8 mouse cellular contexts compared by ENCODE assay signal in genomic region chr5:135494183-135494910, GRCm38 (mm10). TPM values are rescaled to one million over a fixed set of nuclear protein-coding genes. Genes with fewer than 3 reads are reported as not detected.
DNase-seq lines count a peak whose midpoint lies in the region; ATAC-seq and TF ChIP-seq lines count a peak whose summit lies in the region.

No protein-coding gene starts in this region.

- 77% methylated on average over 13 of the region's 13 CpGs for whole genome bisulfite sequencing in liver, adult 2 months
- 85% methylated on average over 13 of the region's 13 CpGs for WGBS in limb, embryonic 14.5 days

- DNase-seq in adrenal gland, postnatal 10 days = peak; percentile 57
- no peak for DNase-seq in adrenal gland, adult 8-10 months
- DNase-seq in liver, adult 2 months (ENCODE audit: extremely low read depth, low read depth, low spot score) = peak; percentile 10
- no peak for DNase-seq in liver
- DNase-seq in embryo, embryonic 9.5 days (ENCODE audit: extremely low spot score) = peak; percentile 32
- DNase-seq in limb, embryonic 14.5 days (ENCODE audit: low spot score) = peak; percentile 47
- DNase-seq in urinary bladder, postnatal 25 days (ENCODE audit: low spot score) = no peak
- no peak for DNase-seq in urinary bladder, adult 2 months (ENCODE audit: low spot score)

- TF ChIP-seq CTCF in liver, adult 2 months (IDR thresholded peaks at IDR 0.05; ENCODE audit: low read depth, low read length) = peak; percentile 78

- H3K9me3 ChIP-seq in limb, embryonic 14.5 days (ENCODE audit: control insufficient read depth, low read length) = no peaks in the 10 kb centered on the region

- H3K27me3 ChIP-seq in liver, adult 2 months (ENCODE audit: control insufficient read depth, insufficient read depth, low read length) = no peaks in the 10 kb centered on the region
- H3K27me3 ChIP-seq in limb, embryonic 14.5 days (ENCODE audit: control insufficient read depth, insufficient read depth, low read length) = no peaks in the 10 kb centered on the region

- no peaks in the 10 kb centered on the region for H3K79me2 ChIP-seq in liver, adult 2 months (ENCODE audit: control insufficient read depth, insufficient read depth, low read length)

- ATAC-seq in limb, embryonic 14.5 days (ENCODE audit: low FRiP score, low read depth) = peak; percentile 49; the same call in 1 of the 2 replicates

- H3K4me1 ChIP-seq in liver, adult 2 months (ENCODE audit: control insufficient read depth, insufficient read depth, low read length) = no peaks in the 10 kb centered on the region; the same call in 1 of the 2 replicates
- peaks cover 5% of the 10 kb centered on the region; the same call in 1 of the 2 replicates for H3K4me1 ChIP-seq in limb, embryonic 14.5 days (ENCODE audit: control insufficient read depth, insufficient read depth, low read length)

- no peak overlapping the region for H3K4me2 ChIP-seq in limb, embryonic 14.5 days (replicated peaks; ENCODE audit: low read depth, low read length, severe bottlenecking)

- H3K27ac ChIP-seq in liver, adult 2 months (replicated peaks; ENCODE audit: insufficient read depth, low read depth, low read length) = no peak overlapping the region
- no peak overlapping the region for H3K27ac ChIP-seq in limb, embryonic 14.5 days (replicated peaks; ENCODE audit: low read depth, low read length)

- no peak for TF ChIP-seq POLR2A in liver, adult 2 months (IDR thresholded peaks at IDR 0.05; ENCODE audit: extremely low read depth, insufficient read depth, low read length)
- TF ChIP-seq POLR2A in limb, embryonic 14.5 days (IDR thresholded peaks at IDR 0.05; ENCODE audit: borderline replicate concordance, extremely low read depth, insufficient read depth, insufficient read length) = no peak

- H3K36me3 ChIP-seq in liver, adult 2 months (ENCODE audit: control insufficient read depth, insufficient read depth, low read length) = no peaks in the 10 kb centered on the region
- H3K36me3 ChIP-seq in limb, embryonic 14.5 days (ENCODE audit: control insufficient read depth, insufficient read depth, low read length) = no peaks in the 10 kb centered on the region

- H3K4me3 ChIP-seq in liver, adult 2 months (ENCODE audit: insufficient read depth, low read depth, low read length) = no peak overlapping the region
- no peak overlapping the region for H3K4me3 ChIP-seq in limb, embryonic 14.5 days (replicated peaks; ENCODE audit: low read length)

- H3K9ac ChIP-seq in liver, adult 2 months (ENCODE audit: low read depth, low read length) = no peak overlapping the region
- no peak overlapping the region for H3K9ac ChIP-seq in limb, embryonic 14.5 days (ENCODE audit: low read depth, low read length, severe bottlenecking)

RNA-seq across cellular contexts. Expression of gene Hip1, which starts 50.6 kb away (rescaled TPM):
- 10 to 100 TPM; 33.7 to 39.3 TPM for total RNA-seq in adrenal gland, postnatal 10 days (2021)
- total RNA-seq in adrenal gland, adult 8-10 months (2022) = 10 to 100 TPM; 18.9 to 39.9 (median 33.1) TPM
- total RNA-seq in liver, adult 2 months (2014; rRNA removed) = 3.2 and 6.5 TPM in 2 replicates
- 2.2 and 3.1 TPM in 2 replicates for polyA plus RNA-seq in liver, adult 2 months (2012; rRNA removed)
- polyA plus RNA-seq in limb, embryonic 14.5 days (2012; rRNA removed) = 45.9 and 56.9 TPM in 2 replicates
- polyA plus RNA-seq in limb, embryonic 14.5 days (2014; fragmentation: Nextera tagmentation; extraction: Ambion mirVana) = 47.0 and 49.1 TPM in 2 replicates
- 25.3 and 33.6 TPM in 2 replicates for polyA plus RNA-seq in urinary bladder, adult 2 months (2012; rRNA removed)

Comparison
In these comparisons a context has a peak if more than half of its experiments do, and no peak if none do; other contexts are left out.
1. DNase-seq: peak in adrenal gland, postnatal 10 days (single experiment), liver, adult 2 months (single experiment), embryo, embryonic 9.5 days (single experiment) and limb, embryonic 14.5 days (single experiment); none in adrenal gland, adult 8-10 months (single experiment), liver (single experiment), urinary bladder, postnatal 25 days (single experiment) and urinary bladder, adult 2 months (single experiment).